Mouse (Mus musculus) adrenal gland, adult 8-10 months (tissue): Measurements from ENCODE around the gene Olfr805. TPM values are rescaled to one million over a fixed set of nuclear protein-coding genes. Genes with fewer than 3 reads are reported as not detected.

Experiments used
- DNase-seq: peaks from one replicate; pipeline ENCODE4 v3.0.0; 2022
- microRNA-seq, 2 experiments: library from miRNA; unstranded; fragments of <30 nt; microRNA quantifications; one replicate each; pipeline ENCODE4 v1.2.0; 2022
- total RNA-seq, 4 experiments: library from RNA; stranded (reverse); gene quantifications; 2 replicates each; pipeline ENCODE4 v1.2.4; 2022

Olfr805 gene
- not detected for total RNA-seq

DNA sequence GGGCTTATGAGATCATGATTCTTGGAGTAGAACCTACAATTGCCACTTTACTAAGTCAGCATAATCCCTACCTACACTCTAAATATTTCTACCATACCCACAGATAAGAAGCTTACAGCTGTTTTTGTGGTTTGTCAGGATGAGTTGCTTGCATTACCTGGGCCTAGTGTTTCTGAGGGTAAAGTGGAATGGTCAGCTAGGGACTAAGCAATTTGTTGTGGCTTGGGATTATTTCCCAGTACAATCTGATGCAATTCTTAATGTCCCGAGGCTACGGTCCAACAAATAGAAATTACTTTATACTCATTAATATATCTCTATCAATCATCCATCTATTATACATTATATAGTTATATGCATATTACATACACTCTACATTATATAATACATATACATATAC lies at the start of gene Olfr805:
Gene Olfr805, minus strand, starts transcription at position 101 of the 400 bp plus-strand sequence.
- no peak for DNase-seq

DNA sequence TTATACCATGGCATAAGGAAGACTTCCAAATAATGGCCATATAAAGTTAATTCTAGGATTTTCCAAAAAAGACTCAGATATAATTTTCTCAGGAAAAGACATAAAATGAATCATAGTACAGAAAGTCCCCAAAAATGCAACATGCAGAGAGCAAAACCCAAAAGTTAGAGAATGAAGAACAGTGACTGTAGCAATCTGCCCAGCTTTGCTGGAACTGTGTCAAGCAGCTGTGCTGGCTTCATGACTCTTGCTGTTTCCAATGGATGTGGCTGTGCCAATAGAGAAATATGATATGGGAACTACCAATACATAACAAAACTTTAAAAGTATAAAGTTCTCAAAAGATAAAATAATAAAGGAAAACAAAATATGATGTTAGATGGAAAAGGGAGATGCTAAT lies 48.9 kb upstream of the Olfr805 start:
- no peak for DNase-seq

DNA sequence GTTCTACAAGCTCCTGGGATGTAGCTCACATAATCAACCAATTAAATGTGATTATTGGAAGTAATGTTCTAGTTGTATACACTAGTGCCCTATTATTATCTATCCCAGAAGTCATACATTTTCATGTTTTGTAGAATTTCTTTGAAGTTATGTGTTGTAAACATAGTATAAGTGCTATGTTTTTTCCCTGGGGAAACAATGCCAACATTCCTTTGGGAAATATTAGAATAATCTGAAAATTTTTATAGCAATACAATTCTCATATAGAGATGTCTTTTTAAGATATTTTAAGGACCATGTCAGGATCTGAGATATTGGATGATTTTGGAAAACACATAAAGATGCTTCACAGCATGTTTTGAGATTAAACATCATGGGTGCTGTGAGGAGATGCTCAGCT lies 45.2 kb upstream of the Olfr805 start, which contains the start of gene Olfr809:
Gene Olfr809, plus strand, starts transcription at position 301 of the 400 bp plus-strand sequence.
- DNase-seq = no peak

DNA sequence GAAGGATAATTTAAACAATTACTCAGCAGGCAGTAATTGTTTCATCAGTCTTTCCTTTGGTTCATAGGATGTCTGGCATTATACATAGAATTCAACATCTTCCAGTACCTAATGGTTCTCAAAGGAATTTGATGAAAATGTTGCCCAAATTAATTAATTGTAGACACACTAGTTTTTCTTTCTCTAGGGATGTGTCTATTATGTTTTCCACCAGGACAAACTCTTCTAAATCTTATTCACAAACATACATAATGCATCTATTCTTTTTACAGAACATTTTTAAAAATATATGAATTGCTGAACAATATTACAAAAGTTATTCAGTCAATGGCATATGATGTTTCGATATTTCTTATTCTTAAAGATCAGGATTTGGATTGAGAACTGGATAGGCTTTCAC lies 36.0 kb upstream of the Olfr805 start, which contains the start of gene Olfr808:
Gene Olfr808, plus strand, starts transcription at position 301 of the 400 bp plus-strand sequence.
- no peak for DNase-seq

DNA sequence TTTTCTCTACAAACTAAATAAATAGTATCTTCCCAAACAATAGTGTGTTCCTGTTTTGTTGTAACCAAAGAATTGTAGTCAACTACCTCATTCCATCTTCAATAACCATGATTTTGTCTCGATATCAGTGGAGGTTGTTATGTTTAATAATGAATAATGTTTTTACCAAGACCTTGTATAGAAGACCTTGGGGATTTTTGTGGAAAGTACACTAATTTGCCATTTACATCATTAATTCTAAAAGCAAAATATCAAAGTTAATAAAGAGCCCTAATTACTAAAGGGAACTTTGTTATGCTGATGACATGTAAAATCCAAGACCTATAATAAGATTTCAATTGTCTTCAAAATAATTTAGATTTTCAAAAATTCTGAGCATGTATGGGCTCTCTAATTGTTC lies 28.5 kb upstream of the Olfr805 start, which contains the start of gene Olfr807:
Gene Olfr807, minus strand, starts transcription at position 101 of the 400 bp plus-strand sequence.
- DNase-seq = no peak

DNA sequence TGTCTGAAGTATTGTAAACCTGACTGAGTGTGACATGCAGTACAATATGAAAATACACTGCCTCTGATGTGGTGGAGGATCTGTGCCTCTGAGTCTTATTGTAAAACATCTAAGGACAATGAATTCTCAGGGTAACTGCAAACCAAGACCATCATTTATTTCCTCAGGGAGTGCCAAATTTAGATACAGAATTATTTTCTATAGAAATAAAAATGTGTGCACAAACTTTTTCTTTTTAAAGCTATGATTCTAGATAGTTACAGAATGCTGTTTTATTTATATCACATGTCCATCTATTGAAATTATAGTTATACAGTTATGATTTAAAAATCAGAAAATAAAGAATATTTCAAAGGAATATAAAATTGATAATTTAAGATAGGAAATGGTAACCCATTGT lies 12.6 kb upstream of the Olfr805 start, which contains the start of gene Olfr806:
Gene Olfr806, minus strand, starts transcription at position 101 of the 400 bp plus-strand sequence.
- no peak for DNase-seq

DNA sequence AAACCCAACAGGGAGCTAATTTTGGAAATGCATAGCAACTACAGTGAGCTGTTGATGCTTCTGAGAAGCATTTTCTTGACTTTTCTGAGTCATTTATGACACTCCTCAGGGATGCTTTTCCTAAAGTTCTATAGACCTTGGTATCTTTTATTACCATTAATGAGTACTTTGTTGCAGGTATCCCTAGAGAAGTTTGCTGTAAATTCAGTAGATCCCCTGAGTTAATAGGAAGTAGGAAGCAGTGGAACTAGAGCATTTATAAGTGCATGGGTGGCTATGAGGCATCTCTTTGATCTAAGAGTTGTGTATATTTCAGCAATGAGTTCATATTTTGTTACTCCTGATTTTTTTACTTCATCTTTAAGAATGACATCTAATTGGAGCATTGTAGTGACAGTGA lies 26.3 kb downstream of the Olfr805 start, which contains the start of gene Olfr804:
Gene Olfr804, plus strand, starts transcription at position 301 of the 400 bp plus-strand sequence.
- no peak for DNase-seq

DNA sequence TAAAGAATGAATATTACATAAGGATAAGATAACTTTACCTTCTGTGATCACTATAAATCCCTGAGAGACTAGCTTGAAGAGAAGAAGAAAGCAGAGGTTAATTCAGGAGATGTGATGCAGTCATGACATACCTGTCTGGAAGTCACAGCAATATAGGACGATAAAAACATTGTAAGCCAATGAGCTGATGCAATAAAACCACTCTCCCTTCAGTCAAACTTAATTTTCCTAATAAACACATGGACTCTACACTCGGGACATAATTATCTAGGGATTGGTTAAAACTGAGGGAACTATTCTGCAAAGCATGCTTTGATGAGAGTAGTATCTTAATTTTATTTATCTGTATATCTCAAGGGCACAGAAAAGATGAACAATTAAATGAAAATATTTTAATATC lies 35.0 kb downstream of the Olfr805 start, which contains the start of gene Olfr803:
Gene Olfr803, minus strand, starts transcription at position 101 of the 400 bp plus-strand sequence.
- DNase-seq = no peak

DNA sequence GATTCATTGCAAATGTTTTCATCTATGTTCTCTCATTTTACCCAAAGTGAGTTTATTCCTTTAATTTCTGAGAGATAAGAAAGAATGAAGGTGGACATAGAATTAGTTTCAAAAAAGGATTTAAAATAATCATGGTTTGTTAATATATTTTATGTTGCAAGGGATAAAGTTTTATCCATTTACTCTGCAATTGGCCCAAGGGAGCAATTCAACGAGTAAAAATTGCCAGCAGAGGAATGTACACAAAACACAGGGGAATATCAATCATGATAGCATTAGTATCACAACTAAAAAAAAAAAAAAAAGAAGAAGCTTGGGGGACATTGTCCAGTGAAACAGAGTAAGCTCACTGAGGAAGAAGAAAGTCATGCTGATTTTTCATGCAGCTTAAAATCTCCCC lies 41.1 kb downstream of the Olfr805 start, which contains the start of gene Olfr802:
Gene Olfr802, minus strand, starts transcription at position 101 of the 400 bp plus-strand sequence.
- no peak for DNase-seq

DNA sequence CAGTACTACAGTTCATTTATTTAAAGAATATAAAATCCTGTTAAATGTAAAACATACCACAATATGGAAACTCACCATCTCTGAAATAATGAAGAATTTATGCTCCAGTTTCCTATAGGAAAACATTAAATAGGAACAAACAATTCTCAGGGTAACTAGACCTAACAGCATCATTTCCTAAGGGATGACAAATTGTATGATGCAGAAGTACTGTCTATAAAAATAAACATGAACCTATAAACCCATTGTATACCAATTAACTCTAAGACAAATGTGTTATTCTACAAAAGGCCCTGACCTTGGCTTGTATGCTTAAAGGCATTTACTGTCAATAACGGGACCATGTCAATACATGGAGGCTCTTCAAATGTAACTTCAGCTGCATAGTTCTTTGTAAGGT lies 55.4 kb downstream of the Olfr805 start, which contains the start of gene Olfr801:
Gene Olfr801, minus strand, starts transcription at position 101 of the 400 bp plus-strand sequence.
- DNase-seq = no peak

Small RNAs within 50 kb of the gene (microRNA-seq; reads per million reads assigned to microRNA genes)
- gene Gm24485 = 0 reads per million in 2 experiments

Other genes starting within 250 kb of the Olfr805 start
- gene Olfr789, start 244.6 kb downstream of the Olfr805 start, total RNA-seq = not detected
- gene Olfr790, start 230.9 kb downstream of the Olfr805 start, total RNA-seq = not detected
- not detected for gene Olfr791, start 207.6 kb downstream of the Olfr805 start, total RNA-seq
- not detected for gene Olfr792, start 190.2 kb downstream of the Olfr805 start, total RNA-seq
- not detected for gene Olfr794, start 161.7 kb downstream of the Olfr805 start, total RNA-seq
- not detected for gene Olfr796, start 116.8 kb downstream of the Olfr805 start, total RNA-seq
- not detected for gene Olfr798, start 101.4 kb downstream of the Olfr805 start, total RNA-seq
- gene Olfr799, start 91.9 kb downstream of the Olfr805 start, total RNA-seq = not detected
- not detected for gene Olfr800, start 71.7 kb downstream of the Olfr805 start, total RNA-seq
- not detected for gene Olfr801, start 55.5 kb downstream of the Olfr805 start, total RNA-seq
- gene Olfr802, start 41.2 kb downstream of the Olfr805 start, total RNA-seq = not detected
- not detected for gene Olfr803, start 35.1 kb downstream of the Olfr805 start, total RNA-seq
- gene Olfr804, start 26.2 kb downstream of the Olfr805 start, total RNA-seq = not detected
- gene Olfr806, start 12.5 kb upstream of the Olfr805 start, total RNA-seq = not detected
- gene Olfr807, start 28.4 kb upstream of the Olfr805 start, total RNA-seq = not detected
- gene Olfr808, start 36.1 kb upstream of the Olfr805 start, total RNA-seq = not detected
- gene Olfr809, start 45.3 kb upstream of the Olfr805 start, total RNA-seq = not detected
- not detected for gene Olfr810, start 65.5 kb upstream of the Olfr805 start, total RNA-seq
- not detected for gene Olfr811, start 75.0 kb upstream of the Olfr805 start, total RNA-seq
- not detected for gene Olfr812, start 116.7 kb upstream of the Olfr805 start, total RNA-seq
- not detected for gene Olfr813, start 126.0 kb upstream of the Olfr805 start, total RNA-seq
- gene Olfr814, start 150.5 kb upstream of the Olfr805 start, total RNA-seq = not detected
- gene Olfr815, start 176.5 kb upstream of the Olfr805 start, total RNA-seq = under 1 TPM in 1 of 4 experiments, not detected in 3; 0.32 TPM
- gene Olfr816, start 186.2 kb upstream of the Olfr805 start, total RNA-seq = not detected
- not detected for gene Olfr818, start 219.7 kb upstream of the Olfr805 start, total RNA-seq
- gene Olfr819, start 237.9 kb upstream of the Olfr805 start, total RNA-seq = not detected
- gene Olfr247, start 246.8 kb upstream of the Olfr805 start, total RNA-seq = not detected